Mouse (Mus musculus): ENCODE results near the gene Pxdn.

- no peak for TF ChIP-seq CTCF (IDR thresholded peaks at IDR 0.05; ENCODE audit: low read depth, low read length)
- TF ChIP-seq GATA1 (IDR thresholded peaks at IDR 0.05; ENCODE audit: borderline replicate concordance, low read length), result no peak
- TF ChIP-seq GATA2 (IDR thresholded peaks at IDR 0.05; ENCODE audit: borderline replicate concordance, low read depth, low read length), result no peak
- no peak for TF ChIP-seq TAL1 (conservative IDR thresholded peaks at IDR 0.05; ENCODE audit: low read depth, low read length)
Observed at GRCm38 (mm10) chr12:30061503-30062117, 124.2 kb downstream of the Pxdn start.

All from G1E (cell line).